Mouse (Mus musculus): ENCODE results near the gene Scp2.

Scp2 gene

GRCm38 (mm10) chr4:108030888-108031501, 113.8 kb downstream of the Scp2 start:
- in situ Hi-C loops (cut with MboI; ENCODE audit: low pct_unique_long_range_greater_than_20kb in 1 of 2, low sequenced_read_pairs in 2 of 2, unreplicated experiment in 1 of 2): no loop called here

GRCm38 (mm10) chr4:108026193-108026592, 118.6 kb downstream of the Scp2 start:
- in situ Hi-C loops (cut with MboI; ENCODE audit: low pct_unique_long_range_greater_than_20kb in 1 of 2, low sequenced_read_pairs in 2 of 2, unreplicated experiment in 1 of 2): no loop called here

GRCm38 (mm10) chr4:108025269-108025668, 119.5 kb downstream of the Scp2 start:
- in situ Hi-C loops (cut with MboI; ENCODE audit: low pct_unique_long_range_greater_than_20kb in 1 of 2, low sequenced_read_pairs in 2 of 2, unreplicated experiment in 1 of 2): no loop called here

- in situ Hi-C loops (cut with MboI; ENCODE audit: low pct_unique_long_range_greater_than_20kb in 1 of 2, low sequenced_read_pairs in 2 of 2, unreplicated experiment in 1 of 2): no loop called here
Measured at GRCm38 (mm10) chr4:108024641-108025040, 120.2 kb downstream of the Scp2 start.

- in situ Hi-C loops (cut with MboI; ENCODE audit: low pct_unique_long_range_greater_than_20kb in 1 of 2, low sequenced_read_pairs in 2 of 2, unreplicated experiment in 1 of 2): no loop called here
Measured at GRCm38 (mm10) chr4:108023186-108023585, 121.6 kb downstream of the Scp2 start.

- in situ Hi-C loops (cut with MboI; ENCODE audit: low pct_unique_long_range_greater_than_20kb in 1 of 2, low sequenced_read_pairs in 2 of 2, unreplicated experiment in 1 of 2): no loop called here
Measured at GRCm38 (mm10) chr4:108020178-108020577, 124.6 kb downstream of the Scp2 start.

GRCm38 (mm10) chr4:108018961-108019921, 125.6 kb downstream of the Scp2 start:
- in situ Hi-C loops (cut with MboI; ENCODE audit: low pct_unique_long_range_greater_than_20kb in 1 of 2, low sequenced_read_pairs in 2 of 2, unreplicated experiment in 1 of 2): no loop called here

GRCm38 (mm10) chr4:108018241-108018923, 126.4 kb downstream of the Scp2 start:
- in situ Hi-C loops (cut with MboI; ENCODE audit: low pct_unique_long_range_greater_than_20kb in 1 of 2, low sequenced_read_pairs in 2 of 2, unreplicated experiment in 1 of 2): no loop called here

GRCm38 (mm10) chr4:108017839-108018238, 127.0 kb downstream of the Scp2 start:
- in situ Hi-C loops (cut with MboI; ENCODE audit: low pct_unique_long_range_greater_than_20kb in 1 of 2, low sequenced_read_pairs in 2 of 2, unreplicated experiment in 1 of 2): no loop called here

GRCm38 (mm10) chr4:108016321-108016720, 128.5 kb downstream of the Scp2 start:
- in situ Hi-C loops (cut with MboI; ENCODE audit: low pct_unique_long_range_greater_than_20kb in 1 of 2, low sequenced_read_pairs in 2 of 2, unreplicated experiment in 1 of 2): no loop called here

GRCm38 (mm10) chr4:108015067-108015765, 129.6 kb downstream of the Scp2 start:
- in situ Hi-C loops (cut with MboI; ENCODE audit: low pct_unique_long_range_greater_than_20kb in 1 of 2, low sequenced_read_pairs in 2 of 2, unreplicated experiment in 1 of 2): no loop called here

- in situ Hi-C loops (cut with MboI; ENCODE audit: low pct_unique_long_range_greater_than_20kb in 1 of 2, low sequenced_read_pairs in 2 of 2, unreplicated experiment in 1 of 2): no loop called here
Measured at GRCm38 (mm10) chr4:108014466-108014865, 130.3 kb downstream of the Scp2 start.

- in situ Hi-C loops (cut with MboI; ENCODE audit: low pct_unique_long_range_greater_than_20kb in 1 of 2, low sequenced_read_pairs in 2 of 2, unreplicated experiment in 1 of 2): no loop called here
Measured at GRCm38 (mm10) chr4:108008541-108008940, 136.3 kb downstream of the Scp2 start.

GRCm38 (mm10) chr4:108007532-108008103, 137.2 kb downstream of the Scp2 start:
- in situ Hi-C loops (cut with MboI; ENCODE audit: low pct_unique_long_range_greater_than_20kb in 1 of 2, low sequenced_read_pairs in 2 of 2, unreplicated experiment in 1 of 2): no loop called here

- in situ Hi-C loops (cut with MboI; ENCODE audit: low pct_unique_long_range_greater_than_20kb in 1 of 2, low sequenced_read_pairs in 2 of 2, unreplicated experiment in 1 of 2): no loop called here
Measured at GRCm38 (mm10) chr4:108005328-108005727, 139.5 kb downstream of the Scp2 start.

GRCm38 (mm10) chr4:107999380-107999779, 145.4 kb downstream of the Scp2 start:
- in situ Hi-C loops (cut with MboI; ENCODE audit: low pct_unique_long_range_greater_than_20kb in 1 of 2, low sequenced_read_pairs in 2 of 2, unreplicated experiment in 1 of 2): no loop called here

GRCm38 (mm10) chr4:107998641-107999332, 146.0 kb downstream of the Scp2 start:
- in situ Hi-C loops (cut with MboI; ENCODE audit: low pct_unique_long_range_greater_than_20kb in 1 of 2, low sequenced_read_pairs in 2 of 2, unreplicated experiment in 1 of 2): no loop called here

Measured in mouse embryonic stem cell (cell line).